Mouse (Mus musculus) left cerebral cortex, postnatal 36 days (tissue): ENCODE measurements at regions not wholly inside any gene's neighbourhood (a gene's known extent, or its start where the extent isn't known, plus 50 kb on each side); places are given as distances from the start of the nearest gene placed in this dataset.

Experiments
- DNase-seq, 2 experiments: peaks; one replicate each; pipeline ENCODE4 v3.0.0; 2021 to 2022; ENCODE audit warnings: low spot score in 2 of 2, mixed read lengths in 1 of 2
- intact Hi-C: fragments of 180-260 bp; cut with DNase I; formaldehyde crosslinking; loops from one replicate; pipeline ENCODE4 v1.15.1; 2025

GRCm38 (mm10) chr3:52625125-52625524 is 357.0 kb downstream of the Foxo1 start:
- no peak for DNase-seq
- intact Hi-C loops: no loop called here

GRCm38 (mm10) chr3:52622530-52622929 is 354.4 kb downstream of the Foxo1 start:
- intact Hi-C loops: no loop called here
- DNase-seq: no peak

- intact Hi-C loops: no loop called here
These were observed 353.8 kb downstream of the Foxo1 start for GRCm38 (mm10) chr3:52621936-52622335.

GRCm38 (mm10) chr3:52618925-52619224 is 350.7 kb downstream of the Foxo1 start:
- DNase-seq: no peak
- intact Hi-C loops: no loop called here

More at GRCm38 (mm10) chr3:52621936-52622335, 353.8 kb downstream of the Foxo1 start:
- no peak for DNase-seq

GRCm38 (mm10) chr3:52618212-52618924 is 350.2 kb downstream of the Foxo1 start:
- intact Hi-C loops: no loop called here
- no peak for DNase-seq

GRCm38 (mm10) chr3:52617413-52618149 is 349.4 kb downstream of the Foxo1 start:
- intact Hi-C loops: no loop called here

GRCm38 (mm10) chr3:52611881-52612280 is 343.7 kb downstream of the Foxo1 start:
- DNase-seq: peak in 1 of 2 experiments; percentile 15
- intact Hi-C loops: no loop called here

More at GRCm38 (mm10) chr3:52617413-52618149, 349.4 kb downstream of the Foxo1 start:
- no peak for DNase-seq

- no peak for DNase-seq
- intact Hi-C loops: no loop called here
These were observed 342.3 kb downstream of the Foxo1 start for GRCm38 (mm10) chr3:52610466-52610865.

- intact Hi-C loops: no loop called here
These were observed 339.9 kb downstream of the Foxo1 start for GRCm38 (mm10) chr3:52608086-52608426.

GRCm38 (mm10) chr3:52607379-52608085 is 339.4 kb downstream of the Foxo1 start:
- DNase-seq: no peak
- intact Hi-C loops: no loop called here

More at GRCm38 (mm10) chr3:52608086-52608426, 339.9 kb downstream of the Foxo1 start:
- no peak for DNase-seq

- intact Hi-C loops: no loop called here
- DNase-seq: no peak
These were observed 337.2 kb downstream of the Foxo1 start for GRCm38 (mm10) chr3:52605261-52605771.

GRCm38 (mm10) chr3:52603244-52603704 is 335.1 kb downstream of the Foxo1 start:
- no peak for DNase-seq
- intact Hi-C loops: no loop called here

- DNase-seq: peak; percentile 42 to 62
- intact Hi-C loops: no loop called here
These were observed 333.0 kb downstream of the Foxo1 start for GRCm38 (mm10) chr3:52601011-52601745.

- no peak for DNase-seq
- intact Hi-C loops: no loop called here
These were observed 332.4 kb downstream of the Foxo1 start for GRCm38 (mm10) chr3:52600581-52600980.

- intact Hi-C loops: no loop called here
- DNase-seq: no peak
These were observed 332.0 kb downstream of the Foxo1 start for GRCm38 (mm10) chr3:52600146-52600545.

GRCm38 (mm10) chr3:52586418-52586817 is 318.3 kb downstream of the Foxo1 start:
- no peak for DNase-seq
- intact Hi-C loops: no loop called here

GRCm38 (mm10) chr3:52579917-52580316 is 311.8 kb downstream of the Foxo1 start:
- intact Hi-C loops: no loop called here
- no peak for DNase-seq

- no peak for DNase-seq
- intact Hi-C loops: no loop called here
These were observed 311.0 kb downstream of the Foxo1 start for GRCm38 (mm10) chr3:52579096-52579495.

- DNase-seq: no peak
- intact Hi-C loops: no loop called here
These were observed 308.6 kb downstream of the Foxo1 start for GRCm38 (mm10) chr3:52576703-52577244.
